Mouse (Mus musculus): ENCODE measurements around the gene AC131692.1. TPM values are rescaled to one million over a fixed set of nuclear protein-coding genes. Genes with fewer than 3 reads are reported as not detected.
"Not testable (repeated sequence)": the region's sequence is repeated elsewhere in the genome, so short reads cannot be mapped to it uniquely, and the experiment has no call there.

The AC131692.1 gene
- polyA plus RNA-seq, 1 experiment from 2014 or later: 0.19 TPM

- H3K4me2 ChIP-seq (ENCODE audit: low read depth, low read length); H3K4me1 ChIP-seq (ENCODE audit: control insufficient read depth, insufficient read depth, low read length); H3K9ac ChIP-seq (ENCODE audit: low read length); H3K4me3 ChIP-seq (replicated peaks; ENCODE audit: low read length); ATAC-seq (ENCODE audit: insufficient read depth, low FRiP score); H3K27me3 ChIP-seq (ENCODE audit: control insufficient read depth, insufficient read depth, low read length); H3K27ac ChIP-seq (ENCODE audit: low read length); H3K9me3 ChIP-seq (replicated peaks; ENCODE audit: control insufficient read depth, low read length): not testable (repeated sequence)
- WGBS: 47% methylated on average over 1 of the region's 1 CpGs
- H3K36me3 ChIP-seq (ENCODE audit: control insufficient read depth, insufficient read depth, low read length): peaks cover 11% of the 10 kb centered on the region; the same call in 1 of the 2 replicates
Observed at GRCm38 (mm10) chr19:6133197-6133596, 39.0 kb downstream of the AC131692.1 start.

GRCm38 (mm10) chr19:6136397-6136796 lies 42.2 kb downstream of the AC131692.1 start:
- Histone ChIP-seq H3K9me3 (replicated peaks; ENCODE audit: control insufficient read depth, low read length) (no peaks in the 10 kb centered on the region), H3K9ac (ENCODE audit: low read length) (0 out of 2 replicates have a peak overlapping the region, but pooled peaks have one; percentile 43), H3K36me3 (ENCODE audit: control insufficient read depth, insufficient read depth, low read length) (peaks cover 11% of the 10 kb centered on the region; the same call in 1 of the 2 replicates), H3K4me1 (ENCODE audit: control insufficient read depth, insufficient read depth, low read length) (peaks cover 7% of the 10 kb centered on the region), H3K27me3 (ENCODE audit: control insufficient read depth, insufficient read depth, low read length) (no peaks in the 10 kb centered on the region), H3K27ac (ENCODE audit: low read length) (no peak overlapping the region), H3K4me3 (replicated peaks; ENCODE audit: low read length) (no peak overlapping the region), H3K4me2 (ENCODE audit: low read depth, low read length) (no peak overlapping the region)
- 84% methylated on average over 3 of the region's 3 CpGs for WGBS
- ATAC-seq (ENCODE audit: insufficient read depth, low FRiP score): no peak

GRCm38 (mm10) chr19:6139701-6140100 lies 45.5 kb downstream of the AC131692.1 start:
- H3K9me3 ChIP-seq (replicated peaks; ENCODE audit: control insufficient read depth, low read length): 0 out of 2 replicates have a peak, but pooled peaks cover 4% of the 10 kb centered on the region
- peak overlapping the region; percentile 70 for H3K4me2 ChIP-seq (ENCODE audit: low read depth, low read length)
- H3K36me3 ChIP-seq (ENCODE audit: control insufficient read depth, insufficient read depth, low read length): peaks cover 8% of the 10 kb centered on the region; the same call in 1 of the 2 replicates
- peaks cover 12% of the 10 kb centered on the region for H3K4me1 ChIP-seq (ENCODE audit: control insufficient read depth, insufficient read depth, low read length)
- H3K4me3 ChIP-seq (replicated peaks; ENCODE audit: low read length): peak overlapping the region; percentile 71
- H3K27me3 ChIP-seq (ENCODE audit: control insufficient read depth, insufficient read depth, low read length): no peaks in the 10 kb centered on the region
- WGBS: 90% methylated on average over 6 of the region's 6 CpGs
- H3K9ac ChIP-seq (ENCODE audit: low read length): peak overlapping the region; percentile 86; the same call in 1 of the 2 replicates
- no peak for ATAC-seq (ENCODE audit: insufficient read depth, low FRiP score)
- no peak overlapping the region for H3K27ac ChIP-seq (ENCODE audit: low read length)

- WGBS: 3% methylated on average over 16 of the region's 16 CpGs
- H3K27me3 ChIP-seq (ENCODE audit: control insufficient read depth, insufficient read depth, low read length): no peaks in the 10 kb centered on the region
- H3K9ac ChIP-seq (ENCODE audit: low read length): peak overlapping the region; percentile 86
- ATAC-seq (ENCODE audit: insufficient read depth, low FRiP score): no peak; the same call in 1 of the 2 replicates
- peaks cover 7% of the 10 kb centered on the region; the same call in 1 of the 2 replicates for H3K36me3 ChIP-seq (ENCODE audit: control insufficient read depth, insufficient read depth, low read length)
- 0 out of 2 replicates have a peak, but pooled peaks cover 4% of the 10 kb centered on the region for H3K9me3 ChIP-seq (replicated peaks; ENCODE audit: control insufficient read depth, low read length)
- H3K4me3 ChIP-seq (replicated peaks; ENCODE audit: low read length): peak overlapping the region; percentile 71
- peak overlapping the region; percentile 70 for H3K4me2 ChIP-seq (ENCODE audit: low read depth, low read length)
- H3K27ac ChIP-seq (ENCODE audit: low read length): peak overlapping the region; percentile 94
- peaks cover 12% of the 10 kb centered on the region for H3K4me1 ChIP-seq (ENCODE audit: control insufficient read depth, insufficient read depth, low read length)
Observed at GRCm38 (mm10) chr19:6140374-6140677, 46.1 kb downstream of the AC131692.1 start.

- ATAC-seq (ENCODE audit: insufficient read depth, low FRiP score): peak; percentile 95
- H3K9ac ChIP-seq (ENCODE audit: low read length): peak within 1 kb of the TSS; percentile 86
- H3K9me3 ChIP-seq (replicated peaks; ENCODE audit: control insufficient read depth, low read length): 0 out of 2 replicates have a peak, but pooled peaks cover 4% of the 10 kb centered on the region
- peak within 1 kb of the TSS; percentile 70 for H3K4me2 ChIP-seq (ENCODE audit: low read depth, low read length)
- peak within 1 kb of the TSS; percentile 94 for H3K27ac ChIP-seq (ENCODE audit: low read length)
- peak within 1 kb of the TSS; percentile 71 for H3K4me3 ChIP-seq (replicated peaks; ENCODE audit: low read length)
- WGBS: under 1% methylated on average over 62 of the region's 68 CpGs
- no peaks in the 10 kb centered on the region for H3K27me3 ChIP-seq (ENCODE audit: control insufficient read depth, insufficient read depth, low read length)
- H3K36me3 ChIP-seq (ENCODE audit: control insufficient read depth, insufficient read depth, low read length): peaks cover 7% of the 10 kb centered on the region; the same call in 1 of the 2 replicates
- H3K4me1 ChIP-seq (ENCODE audit: control insufficient read depth, insufficient read depth, low read length): peaks cover 12% of the 10 kb centered on the region
Observed at GRCm38 (mm10) chr19:6140678-6141393, 46.6 kb downstream of the AC131692.1 start, which contains the start of gene Batf2. Gene Batf2, plus strand, starts transcription at chr19:6140983.

- under 1% methylated on average over 15 of the region's 15 CpGs for WGBS
- H3K36me3 ChIP-seq (ENCODE audit: control insufficient read depth, insufficient read depth, low read length): peaks cover 6% of the 10 kb centered on the region; the same call in 1 of the 2 replicates
- H3K4me3 ChIP-seq (replicated peaks; ENCODE audit: low read length): peak within 1 kb of the TSS; percentile 71
- no peaks in the 10 kb centered on the region for H3K27me3 ChIP-seq (ENCODE audit: control insufficient read depth, insufficient read depth, low read length)
- H3K9ac ChIP-seq (ENCODE audit: low read length): peak within 1 kb of the TSS; percentile 86
- H3K27ac ChIP-seq (ENCODE audit: low read length): peak within 1 kb of the TSS; percentile 94
- H3K4me2 ChIP-seq (ENCODE audit: low read depth, low read length): peak within 1 kb of the TSS; percentile 70
- peak; percentile 66 for ATAC-seq (ENCODE audit: insufficient read depth, low FRiP score)
- peaks cover 12% of the 10 kb centered on the region for H3K4me1 ChIP-seq (ENCODE audit: control insufficient read depth, insufficient read depth, low read length)
- 0 out of 2 replicates have a peak, but pooled peaks cover 4% of the 10 kb centered on the region for H3K9me3 ChIP-seq (replicated peaks; ENCODE audit: control insufficient read depth, low read length)
Observed at GRCm38 (mm10) chr19:6141394-6141749, 47.2 kb downstream of the AC131692.1 start, which contains the start of gene Arl2. Gene Arl2, minus strand, starts transcription at chr19:6141548.

GRCm38 (mm10) chr19:6144842-6145241 lies 50.6 kb downstream of the AC131692.1 start:
- no peaks in the 10 kb centered on the region for H3K27me3 ChIP-seq (ENCODE audit: control insufficient read depth, insufficient read depth, low read length)
- no peak overlapping the region for H3K4me3 ChIP-seq (replicated peaks; ENCODE audit: low read length)
- no peaks in the 10 kb centered on the region for H3K36me3 ChIP-seq (ENCODE audit: control insufficient read depth, insufficient read depth, low read length)
- H3K4me1 ChIP-seq (ENCODE audit: control insufficient read depth, insufficient read depth, low read length): peaks cover 10% of the 10 kb centered on the region
- H3K27ac ChIP-seq (ENCODE audit: low read length): no peak overlapping the region
- H3K9ac ChIP-seq (ENCODE audit: low read length): no peak overlapping the region
- H3K9me3 ChIP-seq (replicated peaks; ENCODE audit: control insufficient read depth, low read length): 0 out of 2 replicates have a peak, but pooled peaks cover 4% of the 10 kb centered on the region
- WGBS: 75% methylated on average over 5 of the region's 5 CpGs
- no peak overlapping the region for H3K4me2 ChIP-seq (ENCODE audit: low read depth, low read length)
- ATAC-seq (ENCODE audit: insufficient read depth, low FRiP score): no peak

Small RNA genes lying within 50 kb of the gene (microRNA-seq; reads per million reads assigned to microRNA genes)
- not detected for gene Mir6988

Other genes starting within 250 kb of the AC131692.1 start
- 27.4 and 29.5 TPM in 2 replicates for gene Frmd8, start 219.1 kb upstream of the AC131692.1 start, polyA plus RNA-seq (2015; fragmentation: Nextera tagmentation; extraction: Ambion mirVana)
- 5.1 and 5.5 TPM in 2 replicates for gene Slc25a45, start 216.6 kb upstream of the AC131692.1 start, polyA plus RNA-seq (2015; fragmentation: Nextera tagmentation; extraction: Ambion mirVana)
- 1.7 and 1.8 TPM in 2 replicates for gene Tigd3, start 200.3 kb upstream of the AC131692.1 start, polyA plus RNA-seq (2015; fragmentation: Nextera tagmentation; extraction: Ambion mirVana)
- 117 and 127 TPM in 2 replicates for gene Dpf2, start 181.4 kb upstream of the AC131692.1 start, polyA plus RNA-seq (2015; fragmentation: Nextera tagmentation; extraction: Ambion mirVana)
- gene Cdc42ep2, start 169.6 kb upstream of the AC131692.1 start, polyA plus RNA-seq (2015; fragmentation: Nextera tagmentation; extraction: Ambion mirVana): 13.4 and 13.9 TPM in 2 replicates
- 49.6 and 50.4 TPM in 2 replicates for gene Pola2, start 130.2 kb upstream of the AC131692.1 start, polyA plus RNA-seq (2015; fragmentation: Nextera tagmentation; extraction: Ambion mirVana)
- gene Slc22a20, start 108.3 kb upstream of the AC131692.1 start, polyA plus RNA-seq (2015; fragmentation: Nextera tagmentation; extraction: Ambion mirVana): not detected in 2 replicates
- gene Capn1, start 78.5 kb upstream of the AC131692.1 start, polyA plus RNA-seq (2015; fragmentation: Nextera tagmentation; extraction: Ambion mirVana): 22.0 and 22.7 TPM in 2 replicates
- gene Syvn1, start 47.8 kb upstream of the AC131692.1 start, polyA plus RNA-seq (2015; fragmentation: Nextera tagmentation; extraction: Ambion mirVana): 27.5 and 29.2 TPM in 2 replicates
- gene Mrpl49, start 36.6 kb upstream of the AC131692.1 start, polyA plus RNA-seq (2015; fragmentation: Nextera tagmentation; extraction: Ambion mirVana): 63.2 and 65.9 TPM in 2 replicates
- 635 and 729 TPM in 2 replicates for gene Fau, start 36.6 kb upstream of the AC131692.1 start, polyA plus RNA-seq (2015; fragmentation: Nextera tagmentation; extraction: Ambion mirVana)
- gene Znhit2, start 33.2 kb upstream of the AC131692.1 start, polyA plus RNA-seq (2015; fragmentation: Nextera tagmentation; extraction: Ambion mirVana): 25.0 and 26.0 TPM in 2 replicates
- 25.5 and 29.1 TPM in 2 replicates for gene Tm7sf2, start 26.0 kb upstream of the AC131692.1 start, polyA plus RNA-seq (2015; fragmentation: Nextera tagmentation; extraction: Ambion mirVana)
- 61.8 and 69.0 TPM in 2 replicates for gene Vps51, start 17.2 kb upstream of the AC131692.1 start, polyA plus RNA-seq (2015; fragmentation: Nextera tagmentation; extraction: Ambion mirVana)
- gene Tmem262, start 14.4 kb upstream of the AC131692.1 start, polyA plus RNA-seq (2015; fragmentation: Nextera tagmentation; extraction: Ambion mirVana): not detected in 2 replicates
- 0.71 and 1.3 TPM in 2 replicates for gene Gm28374, start 12.2 kb upstream of the AC131692.1 start, polyA plus RNA-seq (2015; fragmentation: Nextera tagmentation; extraction: Ambion mirVana)
- 62.7 and 70.3 TPM in 2 replicates for gene Zfpl1, start 9.5 kb upstream of the AC131692.1 start, polyA plus RNA-seq (2015; fragmentation: Nextera tagmentation; extraction: Ambion mirVana)
- gene Cdca5, start 9.4 kb upstream of the AC131692.1 start, polyA plus RNA-seq (2015; fragmentation: Nextera tagmentation; extraction: Ambion mirVana): 29.9 and 31.0 TPM in 2 replicates
- gene Naaladl1, start 11.4 kb downstream of the AC131692.1 start, polyA plus RNA-seq (2015; fragmentation: Nextera tagmentation; extraction: Ambion mirVana): 1.2 and 2.9 TPM in 2 replicates
- 23.8 and 25.2 TPM in 2 replicates for gene Sac3d1, start 24.2 kb downstream of the AC131692.1 start, polyA plus RNA-seq (2015; fragmentation: Nextera tagmentation; extraction: Ambion mirVana)
- gene Snx15, start 33.9 kb downstream of the AC131692.1 start, polyA plus RNA-seq (2015; fragmentation: Nextera tagmentation; extraction: Ambion mirVana): 30.9 and 31.9 TPM in 2 replicates
- 0.25 and 0.44 TPM in 2 replicates for gene Batf2, start 46.6 kb downstream of the AC131692.1 start, polyA plus RNA-seq (2015; fragmentation: Nextera tagmentation; extraction: Ambion mirVana)
- gene Arl2, start 47.1 kb downstream of the AC131692.1 start, polyA plus RNA-seq (2015; fragmentation: Nextera tagmentation; extraction: Ambion mirVana): 96.8 and 106 TPM in 2 replicates
- not detected in 2 replicates for gene Majin, start 90.0 kb downstream of the AC131692.1 start, polyA plus RNA-seq (2015; fragmentation: Nextera tagmentation; extraction: Ambion mirVana)
- 0.41 and 0.48 TPM in 2 replicates for gene Gpha2, start 132.0 kb downstream of the AC131692.1 start, polyA plus RNA-seq (2015; fragmentation: Nextera tagmentation; extraction: Ambion mirVana)
- 20.6 and 22.1 TPM in 2 replicates for gene Ppp2r5b, start 141.5 kb downstream of the AC131692.1 start, polyA plus RNA-seq (2015; fragmentation: Nextera tagmentation; extraction: Ambion mirVana)
- gene Atg2a, start 147.2 kb downstream of the AC131692.1 start, polyA plus RNA-seq (2015; fragmentation: Nextera tagmentation; extraction: Ambion mirVana): 9.3 and 11.2 TPM in 2 replicates
- 77.2 and 98.4 TPM in 2 replicates for gene Ehd1, start 182.3 kb downstream of the AC131692.1 start, polyA plus RNA-seq (2015; fragmentation: Nextera tagmentation; extraction: Ambion mirVana)
- 1.9 and 2.0 TPM in 2 replicates for gene Cdc42bpg, start 212.0 kb downstream of the AC131692.1 start, polyA plus RNA-seq (2015; fragmentation: Nextera tagmentation; extraction: Ambion mirVana)
- gene Men1, start 240.6 kb downstream of the AC131692.1 start, polyA plus RNA-seq (2015; fragmentation: Nextera tagmentation; extraction: Ambion mirVana): 59.0 and 60.2 TPM in 2 replicates
- 11.4 and 11.8 TPM in 2 replicates for gene Map4k2, start 246.7 kb downstream of the AC131692.1 start, polyA plus RNA-seq (2015; fragmentation: Nextera tagmentation; extraction: Ambion mirVana)